Mouse (Mus musculus) ES-Bruce4 (cell line): ENCODE measurements at regions not wholly inside any gene's neighbourhood (a gene's known extent, or its start where the extent isn't known, plus 50 kb on each side); places are given as distances from the start of the nearest gene placed in this dataset.

ENCODE experiments used
- H3K27ac ChIP-seq: 2 replicates; pipeline ENCODE4 v1.5.1; 2012; ENCODE audit warnings: low read length, inconsistent platforms; ENCODE audit not compliant: insufficient read depth
- H3K27me3 ChIP-seq: 2 replicates; pipeline ENCODE4 v1.6.1; 2012; ENCODE audit warnings: mild to moderate bottlenecking, low read length, inconsistent platforms; ENCODE audit not compliant: control insufficient read depth, poor library complexity, insufficient read depth, severe bottlenecking
- H3K36me3 ChIP-seq: 2 replicates; pipeline ENCODE4 v1.6.1; 2012; ENCODE audit warnings: inconsistent platforms, mild to moderate bottlenecking, low read length, moderate library complexity; ENCODE audit not compliant: control insufficient read depth, poor library complexity, insufficient read depth, severe bottlenecking
- H3K4me1 ChIP-seq: one replicate; pipeline ENCODE4 v1.8.1; 2011; ENCODE audit warnings: low read length; ENCODE audit not compliant: control insufficient read depth, insufficient read depth
- H3K4me3 ChIP-seq: 2 replicates; pipeline ENCODE4 v1.5.1; 2011; ENCODE audit warnings: low read depth, mild to moderate bottlenecking, low read length
- H3K9ac ChIP-seq: 2 replicates; pipeline ENCODE4 v1.6.1; 2012; ENCODE audit warnings: low read depth, mild to moderate bottlenecking, inconsistent platforms; ENCODE audit not compliant: poor library complexity, severe bottlenecking
- H3K9me3 ChIP-seq: replicated peaks from 2 replicates; pipeline ENCODE4 v1.6.1; 2012; ENCODE audit warnings: mild to moderate bottlenecking, low read length, inconsistent platforms; ENCODE audit not compliant: control insufficient read depth, poor library complexity, insufficient read depth, severe bottlenecking
- CTCF ChIP-seq: IDR thresholded peaks from one replicate; pipeline ENCODE4 v1.8.1; 2011; ENCODE audit warnings: low read depth, low read length
- EP300 ChIP-seq: IDR thresholded peaks from 2 replicates; pipeline ENCODE4 v1.6.1; 2011; ENCODE audit warnings: low read depth, low read length; ENCODE audit not compliant: insufficient read depth
- POLR2A ChIP-seq: IDR thresholded peaks from one replicate; pipeline ENCODE4 v1.8.1; 2011; ENCODE audit warnings: low read length; ENCODE audit not compliant: insufficient read depth

DNA sequence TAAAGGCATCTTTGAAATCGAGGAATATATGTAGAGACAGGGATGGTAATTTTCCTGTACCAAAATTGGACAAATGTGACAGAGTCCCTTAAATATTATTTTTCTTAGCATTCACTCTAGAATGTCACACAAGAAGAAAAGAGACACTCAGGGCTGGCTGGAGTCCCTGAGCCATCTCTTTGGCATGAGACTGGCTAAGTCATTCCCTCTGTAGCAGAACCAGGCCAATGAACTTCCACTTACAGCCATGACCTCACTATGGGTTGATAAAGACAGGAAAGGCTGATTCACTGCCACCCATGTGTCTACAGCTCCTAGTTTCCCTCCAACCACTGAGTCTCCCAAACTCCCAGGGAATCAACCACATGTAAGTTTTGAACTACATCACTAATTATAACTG is 438.4 kb upstream of the Sox11 start:
- Histone ChIP-seq H3K4me1 (no peaks in the 10 kb centered on the region), H3K27ac (no peak overlapping the region), H3K9ac (no peak overlapping the region), H3K36me3 (no peaks in the 10 kb centered on the region), H3K27me3 (no peaks in the 10 kb centered on the region), H3K9me3 (no peaks in the 10 kb centered on the region), H3K4me3 (no peak overlapping the region)
- TF ChIP-seq POLR2A (no peak), EP300 (no peak), CTCF (no peak)

DNA sequence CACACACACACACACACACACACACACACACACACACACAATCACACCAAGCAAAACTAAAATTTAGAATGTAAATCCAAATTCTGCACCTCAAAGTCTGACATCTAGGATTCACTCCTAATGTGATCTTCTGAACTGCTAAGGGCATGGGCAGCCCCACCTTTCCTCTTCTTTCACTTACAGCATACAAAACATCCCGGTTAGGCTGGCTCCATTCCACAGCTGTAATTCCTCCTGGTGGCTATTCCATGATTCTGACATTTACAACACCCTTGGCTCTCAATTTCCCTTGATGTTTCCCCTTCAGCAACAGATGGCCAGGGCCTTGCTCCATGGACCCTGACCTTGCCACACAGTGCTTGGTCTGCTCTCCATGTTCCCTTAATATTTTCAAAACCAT is 423.6 kb upstream of the Sox11 start:
- TF ChIP-seq EP300 (no peak), CTCF (no peak), POLR2A (no peak)
- H3K9ac ChIP-seq = no peak overlapping the region
- no peaks in the 10 kb centered on the region for H3K27me3 ChIP-seq
- no peak overlapping the region for H3K4me3 ChIP-seq
- no peaks in the 10 kb centered on the region for H3K9me3 ChIP-seq
- H3K4me1 ChIP-seq = no peaks in the 10 kb centered on the region
- no peaks in the 10 kb centered on the region for H3K36me3 ChIP-seq
- no peak overlapping the region for H3K27ac ChIP-seq

DNA sequence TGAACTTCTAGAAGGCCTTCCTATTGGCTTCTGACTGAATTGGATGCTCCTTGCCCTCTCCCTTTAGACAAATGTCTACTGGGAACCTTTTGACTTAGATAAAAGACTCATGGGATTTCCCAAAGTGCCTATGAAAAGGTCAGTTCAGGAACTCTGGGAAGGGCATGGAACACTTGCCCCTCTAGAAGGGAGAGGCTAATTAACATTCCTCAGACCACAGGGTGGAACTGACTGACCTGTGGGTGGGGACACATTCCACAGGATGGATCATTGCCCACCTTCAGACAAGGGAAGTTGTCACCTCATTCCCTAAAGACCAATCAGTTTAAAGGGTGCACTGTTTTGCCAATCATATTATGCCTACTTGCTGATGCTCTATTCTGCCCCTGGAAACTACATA is 416.6 kb upstream of the Sox11 start:
- Histone ChIP-seq H3K4me1 (no peaks in the 10 kb centered on the region), H3K9me3 (no peaks in the 10 kb centered on the region), H3K36me3 (no peaks in the 10 kb centered on the region), H3K4me3 (no peak overlapping the region), H3K27me3 (no peaks in the 10 kb centered on the region), H3K9ac (no peak overlapping the region), H3K27ac (no peak overlapping the region)
- TF ChIP-seq POLR2A (no peak), CTCF (no peak), EP300 (no peak)

- no peaks in the 10 kb centered on the region for H3K4me1 ChIP-seq
- TF ChIP-seq CTCF = no peak
- TF ChIP-seq POLR2A = no peak
- TF ChIP-seq EP300 = no peak
These were observed 415.3 kb upstream of the Sox11 start for GRCm38 (mm10) chr12:27757641-27758040.

GRCm38 (mm10) chr12:27724619-27725200 is 382.3 kb upstream of the Sox11 start:
- no peaks in the 10 kb centered on the region for H3K4me1 ChIP-seq
- no peaks in the 10 kb centered on the region for H3K9me3 ChIP-seq
- no peak overlapping the region for H3K27ac ChIP-seq
- no peak for TF ChIP-seq CTCF
- TF ChIP-seq POLR2A = no peak
- TF ChIP-seq EP300 = no peak
- no peak overlapping the region for H3K4me3 ChIP-seq
- no peak overlapping the region for H3K9ac ChIP-seq
- no peaks in the 10 kb centered on the region for H3K27me3 ChIP-seq
- H3K36me3 ChIP-seq = no peaks in the 10 kb centered on the region

More at GRCm38 (mm10) chr12:27757641-27758040, 415.3 kb upstream of the Sox11 start:
- no peaks in the 10 kb centered on the region for H3K27me3 ChIP-seq
- H3K27ac ChIP-seq = no peak overlapping the region
- no peak overlapping the region for H3K9ac ChIP-seq
- H3K9me3 ChIP-seq = no peaks in the 10 kb centered on the region
- no peak overlapping the region for H3K4me3 ChIP-seq
- no peaks in the 10 kb centered on the region for H3K36me3 ChIP-seq

GRCm38 (mm10) chr12:27680459-27680858 is 338.1 kb upstream of the Sox11 start:
- H3K4me1 ChIP-seq = no peaks in the 10 kb centered on the region
- no peaks in the 10 kb centered on the region for H3K9me3 ChIP-seq
- no peaks in the 10 kb centered on the region for H3K27me3 ChIP-seq
- H3K27ac ChIP-seq = no peak overlapping the region
- no peak overlapping the region for H3K9ac ChIP-seq
- no peaks in the 10 kb centered on the region for H3K36me3 ChIP-seq
- TF ChIP-seq POLR2A = no peak
- no peak for TF ChIP-seq CTCF
- no peak for TF ChIP-seq EP300
- no peak overlapping the region for H3K4me3 ChIP-seq
